Mouse (Mus musculus) E14TG2a.4 (cell line): ENCODE data around the gene Fam184a.

Source experiments
- H3K27me3 ChIP-seq: 2 replicates; pipeline ENCODE4 v1.6.1; 2014; ENCODE audit warnings: low read length, control low read depth; ENCODE audit not compliant: insufficient read depth
- H3K36me3 ChIP-seq: 2 replicates; pipeline ENCODE4 v1.6.1; 2014; ENCODE audit warnings: low read length, control low read depth; ENCODE audit not compliant: insufficient read depth
- H3K4me1 ChIP-seq: replicated peaks from 2 replicates; pipeline ENCODE4 v1.6.1; 2014; ENCODE audit warnings: low read depth, low read length, control low read depth
- H3K4me3 ChIP-seq: replicated peaks from 2 replicates; pipeline ENCODE4 v1.5.1; 2014; ENCODE audit warnings: mild to moderate bottlenecking, low read length
- H3K9me3 ChIP-seq: 2 replicates; pipeline ENCODE4 v1.6.1; 2014; ENCODE audit warnings: low read length, control low read depth
- CTCF ChIP-seq: conservative IDR thresholded peaks from 2 replicates; pipeline ENCODE4 v1.5.1; 2014; ENCODE audit warnings: low read length
- NANOG ChIP-seq: IDR thresholded peaks from 2 replicates; pipeline ENCODE4 v1.6.1; 2014; ENCODE audit warnings: borderline replicate concordance, low read length, mixed read lengths
- POU5F1 ChIP-seq: IDR thresholded peaks from 2 replicates; pipeline ENCODE4 v1.6.1; 2014; ENCODE audit warnings: low read length, borderline replicate concordance

The Fam184a gene

GRCm38 (mm10) chr10:53597121-53597881, 153.6 kb downstream of the Fam184a start:
- no peak for TF ChIP-seq NANOG
- H3K27me3 ChIP-seq, result no peaks in the 10 kb centered on the region
- peaks cover 39% of the 10 kb centered on the region for H3K4me1 ChIP-seq
- no peaks in the 10 kb centered on the region for H3K9me3 ChIP-seq
- peaks cover 28% of the 10 kb centered on the region for H3K36me3 ChIP-seq
- peak overlapping the region; percentile 90 for H3K4me3 ChIP-seq

- Histone ChIP-seq H3K27me3 (no peaks in the 10 kb centered on the region), H3K9me3 (no peaks in the 10 kb centered on the region), H3K4me1 (peaks cover 39% of the 10 kb centered on the region), H3K4me3 (peak within 1 kb of the TSS; percentile 90), H3K36me3 (peaks cover 22% of the 10 kb centered on the region)
- no peak for TF ChIP-seq POU5F1
Measured at GRCm38 (mm10) chr10:53596677-53597120, 154.2 kb downstream of the Fam184a start, which contains the start of gene Asf1a. Gene Asf1a (plus strand): TSS chr10:53596757.

GRCm38 (mm10) chr10:53595744-53596676, 154.9 kb downstream of the Fam184a start:
- no peaks in the 10 kb centered on the region for H3K27me3 ChIP-seq
- H3K4me3 ChIP-seq, result peak overlapping the region; percentile 75
- no peaks in the 10 kb centered on the region for H3K9me3 ChIP-seq
- TF ChIP-seq NANOG (no peak), CTCF (no peak)
- peaks cover 15% of the 10 kb centered on the region for H3K36me3 ChIP-seq
- H3K4me1 ChIP-seq, result peaks cover 32% of the 10 kb centered on the region

DNA sequence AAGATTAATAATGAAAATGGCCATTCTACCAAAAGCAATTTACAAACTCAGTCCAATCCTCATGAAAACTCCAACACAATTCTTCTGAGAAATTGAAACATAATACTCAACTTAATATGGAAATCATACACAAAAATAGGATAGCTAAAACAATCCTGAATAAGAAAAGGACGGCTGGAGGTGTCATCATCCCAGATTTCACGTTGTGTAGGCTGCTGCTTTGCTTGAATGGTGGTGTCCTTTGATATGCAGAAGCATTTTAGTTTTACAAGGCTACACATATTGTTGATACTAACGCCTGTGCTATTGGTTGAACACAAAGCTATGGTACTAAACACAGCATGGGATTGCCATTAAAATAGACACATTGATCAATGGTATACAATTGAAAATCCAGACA, 165.1 kb downstream of the Fam184a start:
- TF ChIP-seq POU5F1 (no peak), NANOG (no peak), CTCF (no peak)
- no peak overlapping the region for H3K4me3 ChIP-seq
- no peaks in the 10 kb centered on the region for H3K36me3 ChIP-seq
- no peaks in the 10 kb centered on the region for H3K27me3 ChIP-seq
- H3K9me3 ChIP-seq, result no peaks in the 10 kb centered on the region
- peaks cover 17% of the 10 kb centered on the region; the same call in 1 of the 2 replicates for H3K4me1 ChIP-seq
